Mouse (Mus musculus) mature B cell (primary cell): ENCODE measurements around the gene Abcd3.
"Not testable (repeated sequence)": the region's sequence is repeated elsewhere in the genome, so short reads cannot be mapped to it uniquely, and the experiment has no call there.

ENCODE experiments used
- in situ Hi-C: fragments of 300-500 bp; cut with MboI; formaldehyde crosslinking; loops from 2 replicates; pipeline ENCODE4 v1.14.3; 2019

Abcd3 gene

GRCm38 (mm10) chr3:121818736-121819396 lies 3.8 kb upstream of the Abcd3 start:
- in situ Hi-C loops = no loop called here

- in situ Hi-C loops = no loop called here
These were observed 590 bp upstream of the Abcd3 start for GRCm38 (mm10) chr3:121815549-121816235.

- in situ Hi-C loops = no loop called here
These were observed 663 bp downstream of the Abcd3 start for GRCm38 (mm10) chr3:121814413-121814864.

- in situ Hi-C loops = no loop called here
These were observed 1.3 kb downstream of the Abcd3 start for GRCm38 (mm10) chr3:121813834-121814233.

GRCm38 (mm10) chr3:121808246-121808645 lies 6.9 kb downstream of the Abcd3 start:
- in situ Hi-C loops = no loop called here

GRCm38 (mm10) chr3:121794214-121794613 lies 20.9 kb downstream of the Abcd3 start:
- in situ Hi-C loops = no loop called here

- in situ Hi-C loops = no loop called here
These were observed 22.9 kb downstream of the Abcd3 start for GRCm38 (mm10) chr3:121792246-121792645.

- in situ Hi-C loops = no loop called here
These were observed 24.7 kb downstream of the Abcd3 start for GRCm38 (mm10) chr3:121790442-121790841.

GRCm38 (mm10) chr3:121789790-121790189 lies 25.3 kb downstream of the Abcd3 start:
- in situ Hi-C loops = no loop called here

- in situ Hi-C loops = no loop called here
These were observed 32.1 kb downstream of the Abcd3 start for GRCm38 (mm10) chr3:121783020-121783419.

GRCm38 (mm10) chr3:121777943-121778342 lies 37.2 kb downstream of the Abcd3 start:
- in situ Hi-C loops = no loop called here

GRCm38 (mm10) chr3:121773336-121773735 lies 41.8 kb downstream of the Abcd3 start:
- in situ Hi-C loops = not testable (repeated sequence)

GRCm38 (mm10) chr3:121768770-121769169 lies 46.3 kb downstream of the Abcd3 start:
- in situ Hi-C loops = no loop called here

GRCm38 (mm10) chr3:121766818-121767217 lies 48.3 kb downstream of the Abcd3 start:
- in situ Hi-C loops = no loop called here

GRCm38 (mm10) chr3:121766048-121766447 lies 49.1 kb downstream of the Abcd3 start:
- in situ Hi-C loops = no loop called here

- in situ Hi-C loops = no loop called here
These were observed 52.8 kb downstream of the Abcd3 start for GRCm38 (mm10) chr3:121762056-121762852.

GRCm38 (mm10) chr3:121758373-121758772 lies 56.7 kb downstream of the Abcd3 start:
- in situ Hi-C loops = no loop called here

GRCm38 (mm10) chr3:121755152-121755551 lies 60.0 kb downstream of the Abcd3 start:
- in situ Hi-C loops = no loop called here

- in situ Hi-C loops = not testable (repeated sequence)
These were observed 60.6 kb downstream of the Abcd3 start for GRCm38 (mm10) chr3:121754319-121755090.

GRCm38 (mm10) chr3:121741186-121741848 lies 73.8 kb downstream of the Abcd3 start:
- in situ Hi-C loops = loop anchor here (25.0 kb wide), 2 partner anchors 204 to 429 kb away; partner anchors contain the start of gene Slc44a3
